Mouse (Mus musculus) forebrain, embryonic 15.5 days (tissue): Measurements from ENCODE around the gene Myo5a. TPM values are rescaled to one million over a fixed set of nuclear protein-coding genes. Genes with fewer than 3 reads are reported as not detected.

Experiments used
- ATAC-seq: fragments of 200-750 bp; cut with Nextera tagmentation; replicated peaks from 2 replicates; pipeline ENCODE4 v1.8.0; 2017; ENCODE audit warnings: mild to moderate bottlenecking, moderate TSS enrichment, moderate library complexity
- H3K27ac ChIP-seq: fragments of 300-500 bp; sonication (generic); replicated peaks from 2 replicates; pipeline ENCODE4 v1.5.1; 2015; ENCODE audit warnings: mild to moderate bottlenecking, inconsistent platforms
- H3K27me3 ChIP-seq: fragments of 300-500 bp; sonication (generic); 2 replicates; pipeline ENCODE4 v1.6.1; 2015; ENCODE audit warnings: inconsistent platforms
- H3K36me3 ChIP-seq: fragments of 300-500 bp; sonication (generic); 2 replicates; pipeline ENCODE4 v1.6.1; 2015; ENCODE audit warnings: mild to moderate bottlenecking, inconsistent platforms
- H3K4me1 ChIP-seq: fragments of 300-500 bp; sonication (generic); 2 replicates; pipeline ENCODE4 v1.6.1; 2015; ENCODE audit warnings: inconsistent platforms
- H3K4me2 ChIP-seq: fragments of 300-500 bp; sonication (generic); replicated peaks from 2 replicates; pipeline ENCODE4 v1.6.1; 2015; ENCODE audit warnings: mild to moderate bottlenecking, inconsistent platforms
- H3K4me3 ChIP-seq: fragments of 300-500 bp; sonication (generic); 2 replicates; pipeline ENCODE4 v1.5.1; 2015; ENCODE audit warnings: mild to moderate bottlenecking, inconsistent platforms
- H3K9ac ChIP-seq: fragments of 300-500 bp; sonication (generic); replicated peaks from 2 replicates; pipeline ENCODE4 v1.6.1; 2015; ENCODE audit warnings: mild to moderate bottlenecking, inconsistent platforms
- H3K9me3 ChIP-seq: fragments of 300-500 bp; sonication (generic); 2 replicates; pipeline ENCODE4 v1.6.1; 2016; ENCODE audit warnings: inconsistent platforms
- WGBS: fragments of 180-500 bp; shearing (Covaris S2); methylation state at CpG from one replicate; pipeline ENCODE4 v1.1.7; 2015; ENCODE audit warnings: mixed read lengths; 5-methylcytosine and 5-hydroxymethylcytosine counted together
- polyA plus RNA-seq: library from polyadenylated mRNA; unstranded; fragments of >200 nt; fragmentation: Nextera tagmentation; extraction: Ambion mirVana; gene quantifications from 2 replicates; pipeline ENCODE4 v1.2.1, GENCODE M21; 2015

Gene Myo5a
- polyA plus RNA-seq, 1 experiment from 2014 or later = 33.5 TPM

GRCm38 (mm10) chr9:75258792-75259191 lies 188.0 kb downstream of the Myo5a start:
- Histone ChIP-seq H3K36me3 (no peaks in the 10 kb centered on the region), H3K4me3 (no peak overlapping the region), H3K4me2 (no peak overlapping the region), H3K9ac (no peak overlapping the region), H3K27ac (no peak overlapping the region), H3K27me3 (no peaks in the 10 kb centered on the region), H3K4me1 (peaks cover 16% of the 10 kb centered on the region; the same call in 1 of the 2 replicates), H3K9me3 (no peaks in the 10 kb centered on the region)
- ATAC-seq = no peak
- WGBS = 69% methylated on average over 4 of the region's 4 CpGs

GRCm38 (mm10) chr9:75259656-75260055 lies 188.8 kb downstream of the Myo5a start:
- no peak overlapping the region for H3K27ac ChIP-seq
- no peak for ATAC-seq
- no peaks in the 10 kb centered on the region for H3K36me3 ChIP-seq
- no peaks in the 10 kb centered on the region for H3K27me3 ChIP-seq
- 89% methylated on average over 4 of the region's 4 CpGs for WGBS
- no peak overlapping the region for H3K9ac ChIP-seq
- peaks cover 8% of the 10 kb centered on the region; the same call in 1 of the 2 replicates for H3K4me1 ChIP-seq
- H3K9me3 ChIP-seq = no peaks in the 10 kb centered on the region
- H3K4me3 ChIP-seq = no peak overlapping the region
- no peak overlapping the region for H3K4me2 ChIP-seq

GRCm38 (mm10) chr9:75261332-75261872 lies 190.6 kb downstream of the Myo5a start:
- peak; percentile 49; the same call in 1 of the 2 replicates for ATAC-seq
- Histone ChIP-seq H3K27me3 (no peaks in the 10 kb centered on the region), H3K36me3 (no peaks in the 10 kb centered on the region), H3K9me3 (no peaks in the 10 kb centered on the region), H3K27ac (0 out of 2 replicates have a peak overlapping the region, but pooled peaks have one; percentile 46), H3K4me1 (peaks cover 3% of the 10 kb centered on the region; the same call in 1 of the 2 replicates), H3K4me2 (no peak overlapping the region), H3K4me3 (no peak overlapping the region), H3K9ac (no peak overlapping the region)
- WGBS = 6% methylated on average over 8 of the region's 8 CpGs

- Histone ChIP-seq H3K4me3 (no peak overlapping the region), H3K4me1 (peaks cover 3% of the 10 kb centered on the region; the same call in 1 of the 2 replicates), H3K9me3 (no peaks in the 10 kb centered on the region), H3K4me2 (no peak overlapping the region), H3K36me3 (no peaks in the 10 kb centered on the region), H3K9ac (no peak overlapping the region), H3K27me3 (no peaks in the 10 kb centered on the region), H3K27ac (no peak overlapping the region)
- WGBS = 59% methylated on average over 8 of the region's 8 CpGs
- no peak for ATAC-seq
Observed at GRCm38 (mm10) chr9:75262235-75262826, 191.5 kb downstream of the Myo5a start.

GRCm38 (mm10) chr9:75264008-75264718 lies 193.3 kb downstream of the Myo5a start:
- Histone ChIP-seq H3K27me3 (no peaks in the 10 kb centered on the region), H3K9ac (no peak overlapping the region), H3K27ac (no peak overlapping the region), H3K9me3 (no peaks in the 10 kb centered on the region), H3K36me3 (no peaks in the 10 kb centered on the region), H3K4me3 (no peak overlapping the region), H3K4me1 (peaks cover 3% of the 10 kb centered on the region; the same call in 1 of the 2 replicates), H3K4me2 (no peak overlapping the region)
- no peak for ATAC-seq
- WGBS = 52% methylated on average over 3 of the region's 3 CpGs

- whole genome bisulfite sequencing = 75% methylated on average over 6 of the region's 6 CpGs
- Histone ChIP-seq H3K27me3 (no peaks in the 10 kb centered on the region), H3K27ac (no peak overlapping the region), H3K9me3 (no peaks in the 10 kb centered on the region), H3K4me1 (no peaks in the 10 kb centered on the region), H3K4me3 (no peak overlapping the region), H3K9ac (no peak overlapping the region), H3K4me2 (no peak overlapping the region), H3K36me3 (no peaks in the 10 kb centered on the region)
- no peak for ATAC-seq
Observed at GRCm38 (mm10) chr9:75267147-75267546, 196.3 kb downstream of the Myo5a start.

- H3K4me1 ChIP-seq = no peaks in the 10 kb centered on the region
- WGBS = 73% methylated on average over 6 of the region's 6 CpGs
- H3K27ac ChIP-seq = no peak overlapping the region
- no peak for ATAC-seq
- no peak overlapping the region for H3K4me2 ChIP-seq
- no peaks in the 10 kb centered on the region for H3K9me3 ChIP-seq
- no peak overlapping the region for H3K9ac ChIP-seq
- no peaks in the 10 kb centered on the region for H3K36me3 ChIP-seq
- no peaks in the 10 kb centered on the region for H3K27me3 ChIP-seq
- H3K4me3 ChIP-seq = no peak overlapping the region
Observed at GRCm38 (mm10) chr9:75270382-75270781, 199.6 kb downstream of the Myo5a start.

GRCm38 (mm10) chr9:75271539-75271938 lies 200.7 kb downstream of the Myo5a start:
- no peaks in the 10 kb centered on the region for H3K9me3 ChIP-seq
- H3K4me2 ChIP-seq = no peak overlapping the region
- H3K4me3 ChIP-seq = no peak overlapping the region
- H3K27me3 ChIP-seq = no peaks in the 10 kb centered on the region
- ATAC-seq = no peak
- no peak overlapping the region for H3K27ac ChIP-seq
- no peaks in the 10 kb centered on the region for H3K36me3 ChIP-seq
- H3K4me1 ChIP-seq = no peaks in the 10 kb centered on the region
- no peak overlapping the region for H3K9ac ChIP-seq
- WGBS = 92% methylated on average over 8 of the region's 8 CpGs

Other genes with a start within 250 kb of the Myo5a start
- gene Onecut1, start 209.1 kb upstream of the Myo5a start, polyA plus RNA-seq = 0.47 and 1.3 TPM in 2 replicates
- gene Fam214a, start 118.1 kb upstream of the Myo5a start, polyA plus RNA-seq = 28.9 and 29.8 TPM in 2 replicates
- 230 and 242 TPM in 2 replicates for gene Arpp19, start 33.4 kb upstream of the Myo5a start, polyA plus RNA-seq
- gene Myo5c, start 161.0 kb downstream of the Myo5a start, polyA plus RNA-seq = 0.18 and 0.31 TPM in 2 replicates
- gene Gnb5, start 235.3 kb downstream of the Myo5a start, polyA plus RNA-seq = 47.8 and 52.6 TPM in 2 replicates